Mouse (Mus musculus) thymus, postnatal 4 days (tissue): ENCODE results near the gene 1110032A03Rik.

Source experiments
- DNase-seq: peaks from one replicate; pipeline ENCODE4 v3.0.0; 2021

Gene 1110032A03Rik

GRCm38 (mm10) chr9:50770011-50770410 lies 5.3 kb downstream of the 1110032A03Rik start:
- DNase-seq: no peak

- DNase-seq: peak; percentile 99
Observed at GRCm38 (mm10) chr9:50768107-50769002, 7.0 kb downstream of the 1110032A03Rik start, which contains the start of gene Fdxacb1. TSS of gene Fdxacb1 (plus strand) at chr9:50768236.

GRCm38 (mm10) chr9:50767531-50768106 lies 7.7 kb downstream of the 1110032A03Rik start:
- DNase-seq: no peak

GRCm38 (mm10) chr9:50763331-50763730 lies 12.0 kb downstream of the 1110032A03Rik start:
- peak; percentile 58 for DNase-seq

- no peak for DNase-seq
Observed at GRCm38 (mm10) chr9:50761520-50762243, 13.6 kb downstream of the 1110032A03Rik start.

GRCm38 (mm10) chr9:50756711-50757110 lies 18.6 kb downstream of the 1110032A03Rik start:
- DNase-seq: no peak

- no peak for DNase-seq
Observed at GRCm38 (mm10) chr9:50753947-50754346, 21.4 kb downstream of the 1110032A03Rik start.

GRCm38 (mm10) chr9:50752784-50753615 lies 22.3 kb downstream of the 1110032A03Rik start:
- no peak for DNase-seq

GRCm38 (mm10) chr9:50752054-50752602 lies 23.2 kb downstream of the 1110032A03Rik start, which contains the start of gene Hspb2:
TSS of gene Hspb2 (minus strand) at chr9:50752354.
- DNase-seq: no peak

- DNase-seq: no peak
Observed at GRCm38 (mm10) chr9:50751323-50751722, 24.0 kb downstream of the 1110032A03Rik start, which contains the start of gene Cryab. TSS of gene Cryab (plus strand) at chr9:50751325.

- DNase-seq: no peak
Observed at GRCm38 (mm10) chr9:50750706-50751105, 24.6 kb downstream of the 1110032A03Rik start.

- DNase-seq: no peak
Observed at GRCm38 (mm10) chr9:50746214-50746677, 29.1 kb downstream of the 1110032A03Rik start, which contains the start of gene 2310030G06Rik. TSS of gene 2310030G06Rik (minus strand) at chr9:50746536.

GRCm38 (mm10) chr9:50745806-50746205 lies 29.5 kb downstream of the 1110032A03Rik start:
- no peak for DNase-seq

- DNase-seq: no peak
Observed at GRCm38 (mm10) chr9:50742744-50743143, 32.6 kb downstream of the 1110032A03Rik start.

- no peak for DNase-seq
Observed at GRCm38 (mm10) chr9:50742261-50742660, 33.1 kb downstream of the 1110032A03Rik start.

- DNase-seq: no peak
Observed at GRCm38 (mm10) chr9:50740867-50741784, 34.2 kb downstream of the 1110032A03Rik start.

GRCm38 (mm10) chr9:50738914-50739870 lies 36.1 kb downstream of the 1110032A03Rik start, which contains the start of gene Dixdc1:
TSS of gene Dixdc1 (minus strand) at chr9:50739517.
- DNase-seq: peak; percentile 80

GRCm38 (mm10) chr9:50734989-50735388 lies 40.3 kb downstream of the 1110032A03Rik start:
- peak; percentile 21 for DNase-seq

- DNase-seq: no peak
Observed at GRCm38 (mm10) chr9:50732560-50732959, 42.8 kb downstream of the 1110032A03Rik start.
